Mouse (Mus musculus) cerebellum, adult 9-10 months (tissue): ENCODE measurements around the gene 1700047I17Rik2.
"Not testable (repeated sequence)": the region's sequence is repeated elsewhere in the genome, so short reads cannot be mapped to it uniquely, and the experiment has no call there.

Source experiments
- DNase-seq: peaks from one replicate; pipeline ENCODE4 v3.0.0; 2022

The 1700047I17Rik2 gene

DNA sequence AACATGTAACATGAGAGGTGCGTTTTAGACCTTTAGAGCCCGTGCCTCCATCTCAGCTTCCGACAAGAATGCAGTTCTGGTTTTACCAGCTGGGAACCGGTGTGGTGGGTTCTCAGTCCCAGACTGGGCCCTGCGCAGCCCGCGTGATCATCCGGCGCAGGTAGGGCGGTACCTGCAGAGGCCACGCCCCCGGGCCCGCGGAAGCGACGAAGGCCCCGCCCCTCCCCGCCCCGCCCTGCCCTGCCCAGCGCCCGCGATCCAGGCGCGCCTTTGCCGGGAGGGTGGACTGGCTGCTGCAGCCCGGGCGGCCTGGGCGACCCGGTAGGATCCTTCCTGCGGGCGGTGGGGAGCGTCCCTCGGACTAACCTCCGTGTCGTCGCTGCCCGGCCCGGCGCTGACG is at the start of gene 1700047I17Rik2:
TSS of gene 1700047I17Rik2 (plus strand) at position 287 of the 400 bp plus-strand sequence.
- DNase-seq: not testable (repeated sequence)

DNA sequence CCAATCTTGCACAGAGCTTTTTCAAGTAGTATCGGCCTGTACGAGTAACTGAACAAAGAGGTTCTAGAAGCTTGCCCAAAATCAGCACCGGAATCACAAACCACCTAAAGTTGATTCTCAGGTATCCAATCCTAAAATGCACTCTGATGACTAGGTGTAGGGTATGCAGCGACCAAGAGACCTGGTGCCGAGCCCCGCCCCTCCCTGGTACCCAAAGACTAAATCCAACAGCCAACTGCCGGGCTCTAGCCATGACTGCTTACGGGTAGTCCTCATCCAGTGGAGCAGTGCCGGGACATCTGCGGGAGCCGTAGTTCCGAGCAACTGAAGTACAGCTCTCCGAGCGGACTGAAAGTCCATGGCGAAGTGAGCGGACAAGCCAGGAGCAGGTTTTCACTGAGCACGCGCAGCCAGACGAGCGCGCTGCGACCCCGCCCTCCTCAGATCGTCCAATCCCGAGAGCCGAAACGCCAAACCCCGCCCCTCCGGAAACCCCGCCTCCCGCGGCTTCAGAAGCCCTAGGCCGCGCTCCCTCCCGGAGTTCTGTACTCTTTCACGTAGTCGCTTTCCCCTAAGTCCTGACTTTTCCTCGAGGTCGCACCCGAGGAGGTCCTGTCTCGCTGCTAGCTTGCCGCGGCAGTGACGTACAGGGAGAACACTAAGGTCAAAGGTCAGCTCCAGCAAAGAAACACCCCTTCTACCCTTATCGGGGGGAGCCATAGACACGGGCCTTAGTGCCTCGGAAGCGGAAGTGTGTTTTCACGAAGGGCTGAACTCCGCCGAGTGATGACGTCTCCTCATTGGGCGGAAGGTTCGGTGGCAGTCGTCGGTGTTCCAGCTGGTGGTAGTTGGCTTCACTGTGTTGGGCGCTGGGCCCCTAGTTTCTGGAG is 44.6 kb upstream of the 1700047I17Rik2 start, which contains the start of gene Srp54b:
TSS of gene Srp54b (plus strand) at position 546 of the 890 bp plus-strand sequence.
- DNase-seq: not testable (repeated sequence)

DNA sequence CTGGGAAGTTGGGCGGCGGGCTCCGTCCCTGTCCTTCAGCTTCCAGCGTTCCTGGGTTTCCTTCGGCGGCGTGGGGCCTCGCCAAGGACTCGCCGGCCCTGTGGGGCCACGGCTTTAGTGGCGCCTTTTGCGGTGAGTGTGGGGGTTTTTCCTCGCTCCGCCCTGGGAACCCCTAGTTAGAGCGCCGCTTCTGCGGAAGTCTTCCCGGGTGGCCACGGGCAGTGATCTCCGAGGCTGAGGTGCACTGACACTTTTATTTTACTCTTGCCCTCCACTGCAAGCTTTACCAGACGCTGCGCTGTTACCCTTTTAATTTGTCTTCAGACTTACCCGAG is 44.0 kb upstream of the 1700047I17Rik2 start:
- DNase-seq: not testable (repeated sequence)

DNA sequence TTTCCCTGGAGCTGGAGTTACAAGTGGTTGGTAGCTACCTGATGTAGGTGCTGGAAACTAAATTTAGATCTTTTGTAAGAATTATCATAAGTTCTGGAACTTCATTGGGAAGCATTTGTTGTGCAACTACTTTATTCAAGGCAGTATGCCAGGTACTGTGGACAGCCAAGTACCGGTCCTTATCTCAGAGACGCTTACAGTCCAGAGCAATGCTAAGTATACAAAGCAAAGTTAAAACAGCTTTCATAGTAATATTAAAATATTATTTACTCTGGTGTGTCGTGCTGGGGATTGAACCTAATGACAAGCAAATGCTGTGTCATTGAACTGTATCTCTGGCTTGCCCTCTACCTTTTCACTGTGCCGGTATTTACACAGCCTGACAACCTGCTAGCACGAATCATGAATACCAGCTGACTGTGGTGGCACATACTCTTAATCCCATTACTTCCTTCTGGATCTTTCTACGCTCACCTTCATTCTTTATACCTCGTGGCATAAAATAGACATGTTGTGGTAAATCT is 32.3 kb upstream of the 1700047I17Rik2 start:
- DNase-seq: not testable (repeated sequence)

DNA sequence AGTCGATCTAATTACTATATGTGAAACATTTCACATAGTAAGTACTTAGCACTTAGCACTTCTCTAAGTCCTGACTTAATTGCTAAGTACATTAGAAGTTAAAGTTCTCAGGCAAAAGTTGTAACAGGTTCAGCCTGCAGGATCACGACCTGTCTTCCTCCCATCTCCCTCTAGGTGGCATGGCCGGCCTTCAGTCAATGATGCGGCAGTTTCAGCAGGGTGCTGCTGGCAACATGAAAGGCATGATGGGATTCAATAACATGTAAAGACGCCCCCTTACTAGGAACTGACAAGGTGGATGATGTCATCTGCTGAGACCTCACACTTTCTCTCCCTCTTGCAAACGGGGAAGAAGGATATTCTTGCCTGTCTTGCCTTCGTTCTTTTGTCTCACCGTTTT is 11.7 kb upstream of the 1700047I17Rik2 start:
- not testable (repeated sequence) for DNase-seq

DNA sequence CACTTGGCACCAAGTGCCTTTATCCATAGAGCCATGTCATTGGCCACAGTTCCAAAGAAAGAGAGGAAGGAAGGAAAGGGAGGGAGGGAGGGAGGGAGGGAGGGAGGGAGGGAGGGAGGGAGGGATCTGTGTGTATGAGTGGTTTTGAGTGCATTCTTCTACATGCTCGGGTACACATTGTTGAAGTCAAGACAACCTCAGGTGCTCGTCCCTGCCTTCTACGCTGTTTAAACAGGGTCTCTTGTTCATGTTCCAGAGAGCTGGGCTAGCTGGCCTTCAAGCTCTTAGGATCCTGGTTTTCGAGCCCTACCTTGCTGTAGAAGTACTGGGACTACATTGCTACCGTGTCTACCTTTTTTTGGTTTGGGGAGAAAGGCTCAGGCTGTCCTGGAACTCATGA is 10.3 kb upstream of the 1700047I17Rik2 start:
- DNase-seq: not testable (repeated sequence)

DNA sequence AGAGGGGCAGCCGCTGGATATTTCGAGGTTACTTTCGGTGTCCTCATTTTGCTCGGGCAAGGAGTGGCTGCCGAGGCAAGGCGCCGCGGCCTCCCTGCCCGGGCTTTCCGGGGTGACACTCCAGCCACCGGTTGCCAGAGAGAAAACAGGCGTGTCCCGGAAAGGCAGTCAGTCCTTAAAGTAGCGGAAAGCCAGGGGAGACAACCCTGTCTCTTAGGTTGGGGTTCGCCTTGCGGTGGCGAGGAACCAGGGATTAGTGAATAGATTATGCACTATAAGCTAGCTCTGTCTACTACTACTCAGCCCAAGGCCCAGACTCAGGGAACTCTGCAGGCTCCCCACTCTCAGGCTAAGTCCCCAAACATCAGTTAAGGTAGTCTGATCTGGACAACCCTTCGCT is 407 bp downstream of the 1700047I17Rik2 start:
- DNase-seq: not testable (repeated sequence)

DNA sequence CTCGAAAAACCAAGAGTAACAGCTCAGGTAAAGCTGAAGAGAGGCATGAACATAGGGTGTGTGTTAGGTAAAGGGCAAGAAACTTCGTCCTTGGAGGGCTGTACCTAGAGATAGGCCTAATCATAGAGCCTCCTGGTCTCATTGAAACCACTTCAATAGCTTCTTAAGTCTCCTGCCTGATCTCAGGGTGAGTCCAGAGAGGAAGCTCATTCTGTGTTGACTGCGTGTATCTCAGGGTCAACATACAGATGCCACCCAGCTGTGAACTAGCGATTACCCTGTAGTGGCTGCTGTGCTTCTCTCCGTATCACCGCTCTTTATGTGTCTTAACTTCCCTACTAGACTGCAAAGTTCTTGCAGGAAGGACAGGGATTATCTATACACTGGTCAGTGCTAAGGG is 13.6 kb downstream of the 1700047I17Rik2 start:
- DNase-seq: not testable (repeated sequence)

DNA sequence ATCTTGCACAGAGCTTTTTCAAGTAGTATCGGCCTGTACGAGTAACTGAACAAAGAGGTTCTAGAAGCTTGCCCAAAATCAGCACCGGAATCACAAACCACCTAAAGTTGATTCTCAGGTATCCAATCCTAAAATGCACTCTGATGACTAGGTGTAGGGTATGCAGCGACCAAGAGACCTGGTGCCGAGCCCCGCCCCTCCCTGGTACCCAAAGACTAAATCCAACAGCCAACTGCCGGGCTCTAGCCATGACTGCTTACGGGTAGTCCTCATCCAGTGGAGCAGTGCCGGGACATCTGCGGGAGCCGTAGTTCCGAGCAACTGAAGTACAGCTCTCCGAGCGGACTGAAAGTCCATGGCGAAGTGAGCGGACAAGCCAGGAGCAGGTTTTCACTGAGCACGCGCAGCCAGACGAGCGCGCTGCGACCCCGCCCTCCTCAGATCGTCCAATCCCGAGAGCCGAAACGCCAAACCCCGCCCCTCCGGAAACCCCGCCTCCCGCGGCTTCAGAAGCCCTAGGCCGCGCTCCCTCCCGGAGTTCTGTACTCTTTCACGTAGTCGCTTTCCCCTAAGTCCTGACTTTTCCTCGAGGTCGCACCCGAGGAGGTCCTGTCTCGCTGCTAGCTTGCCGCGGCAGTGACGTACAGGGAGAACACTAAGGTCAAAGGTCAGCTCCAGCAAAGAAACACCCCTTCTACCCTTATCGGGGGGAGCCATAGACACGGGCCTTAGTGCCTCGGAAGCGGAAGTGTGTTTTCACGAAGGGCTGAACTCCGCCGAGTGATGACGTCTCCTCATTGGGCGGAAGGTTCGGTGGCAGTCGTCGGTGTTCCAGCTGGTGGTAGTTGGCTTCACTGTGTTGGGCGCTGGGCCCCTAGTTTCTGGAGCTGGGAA is 30.5 kb downstream of the 1700047I17Rik2 start, which contains the start of gene Srp54c:
TSS of gene Srp54c (plus strand) at position 543 of the 894 bp plus-strand sequence.
- not testable (repeated sequence) for DNase-seq

DNA sequence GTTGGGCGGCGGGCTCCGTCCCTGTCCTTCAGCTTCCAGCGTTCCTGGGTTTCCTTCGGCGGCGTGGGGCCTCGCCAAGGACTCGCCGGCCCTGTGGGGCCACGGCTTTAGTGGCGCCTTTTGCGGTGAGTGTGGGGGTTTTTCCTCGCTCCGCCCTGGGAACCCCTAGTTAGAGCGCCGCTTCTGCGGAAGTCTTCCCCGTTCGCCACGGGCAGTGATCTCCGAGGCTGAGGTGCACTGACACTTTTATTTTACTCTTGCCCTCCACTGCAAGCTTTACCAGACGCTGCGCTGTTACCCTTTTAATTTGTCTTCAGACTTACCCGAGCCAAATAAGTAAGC is 31.1 kb downstream of the 1700047I17Rik2 start:
- peak; percentile 6 for DNase-seq

DNA sequence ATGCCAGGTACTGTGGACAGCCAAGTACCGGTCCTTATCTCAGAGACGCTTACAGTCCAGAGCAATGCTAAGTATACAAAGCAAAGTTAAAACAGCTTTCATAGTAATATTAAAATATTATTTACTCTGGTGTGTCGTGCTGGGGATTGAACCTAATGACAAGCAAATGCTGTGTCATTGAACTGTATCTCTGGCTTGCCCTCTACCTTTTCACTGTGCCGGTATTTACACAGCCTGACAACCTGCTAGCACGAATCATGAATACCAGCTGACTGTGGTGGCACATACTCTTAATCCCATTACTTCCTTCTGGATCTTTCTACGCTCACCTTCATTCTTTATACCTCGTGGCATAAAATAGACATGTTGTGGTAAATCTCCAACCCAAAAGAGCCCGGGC is 42.9 kb downstream of the 1700047I17Rik2 start:
- DNase-seq: not testable (repeated sequence)

DNA sequence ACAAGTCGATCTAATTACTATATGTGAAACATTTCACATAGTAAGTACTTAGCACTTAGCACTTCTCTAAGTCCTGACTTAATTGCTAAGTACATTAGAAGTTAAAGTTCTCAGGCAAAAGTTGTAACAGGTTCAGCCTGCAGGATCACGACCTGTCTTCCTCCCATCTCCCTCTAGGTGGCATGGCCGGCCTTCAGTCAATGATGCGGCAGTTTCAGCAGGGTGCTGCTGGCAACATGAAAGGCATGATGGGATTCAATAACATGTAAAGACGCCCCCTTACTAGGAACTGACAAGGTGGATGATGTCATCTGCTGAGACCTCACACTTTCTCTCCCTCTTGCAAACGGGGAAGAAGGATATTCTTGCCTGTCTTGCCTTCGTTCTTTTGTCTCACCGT is 62.6 kb downstream of the 1700047I17Rik2 start:
- DNase-seq: not testable (repeated sequence)

DNA sequence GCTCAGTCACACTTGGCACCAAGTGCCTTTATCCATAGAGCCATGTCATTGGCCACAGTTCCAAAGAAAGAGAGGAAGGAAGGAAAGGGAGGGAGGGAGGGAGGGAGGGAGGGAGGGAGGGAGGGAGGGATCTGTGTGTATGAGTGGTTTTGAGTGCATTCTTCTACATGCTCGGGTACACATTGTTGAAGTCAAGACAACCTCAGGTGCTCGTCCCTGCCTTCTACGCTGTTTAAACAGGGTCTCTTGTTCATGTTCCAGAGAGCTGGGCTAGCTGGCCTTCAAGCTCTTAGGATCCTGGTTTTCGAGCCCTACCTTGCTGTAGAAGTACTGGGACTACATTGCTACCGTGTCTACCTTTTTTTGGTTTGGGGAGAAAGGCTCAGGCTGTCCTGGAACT is 64.0 kb downstream of the 1700047I17Rik2 start:
- not testable (repeated sequence) for DNase-seq
